Mouse (Mus musculus) right cerebral cortex, postnatal 4 days (tissue): Measurements from ENCODE around the gene Slc25a44.
"Not testable (repeated sequence)": the region's sequence is repeated elsewhere in the genome, so short reads cannot be mapped to it uniquely, and the experiment has no call there.

Experiments
- DNase-seq: peaks from one replicate; pipeline ENCODE4 v3.0.0-alpha.2; 2022

Gene Slc25a44

DNA sequence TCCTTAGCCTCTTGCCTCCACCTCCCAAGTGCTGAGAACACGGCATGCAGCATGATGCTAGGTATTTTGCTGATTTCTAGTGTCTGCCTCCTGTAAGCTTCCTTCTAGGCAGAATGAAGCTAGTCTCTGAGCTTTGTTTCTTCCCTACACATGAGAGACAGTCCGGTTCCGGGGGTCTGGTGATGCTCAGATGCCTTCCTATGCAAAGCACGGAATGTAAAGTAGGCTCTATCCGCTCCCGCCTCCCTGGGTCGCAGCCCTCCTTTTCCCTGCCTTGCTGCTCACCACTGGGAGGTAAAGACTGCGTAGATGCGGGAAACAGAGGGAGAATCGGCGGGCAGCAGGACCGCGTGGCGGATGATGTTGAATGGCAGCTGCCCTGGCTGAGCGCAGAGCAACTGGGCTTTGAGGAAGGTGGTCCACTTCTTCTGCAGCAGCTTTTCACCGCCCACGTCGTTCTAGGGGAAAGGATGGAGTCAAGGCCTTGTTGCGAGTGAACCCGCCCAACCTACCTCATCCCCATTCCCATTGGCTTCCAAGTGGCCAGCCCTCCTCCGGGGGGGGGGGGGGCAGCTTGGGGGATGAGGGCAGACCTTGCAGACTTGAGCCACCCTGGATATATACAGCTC is 24.6 kb upstream of the Slc25a44 start:
- DNase-seq: peak; percentile 27

DNA sequence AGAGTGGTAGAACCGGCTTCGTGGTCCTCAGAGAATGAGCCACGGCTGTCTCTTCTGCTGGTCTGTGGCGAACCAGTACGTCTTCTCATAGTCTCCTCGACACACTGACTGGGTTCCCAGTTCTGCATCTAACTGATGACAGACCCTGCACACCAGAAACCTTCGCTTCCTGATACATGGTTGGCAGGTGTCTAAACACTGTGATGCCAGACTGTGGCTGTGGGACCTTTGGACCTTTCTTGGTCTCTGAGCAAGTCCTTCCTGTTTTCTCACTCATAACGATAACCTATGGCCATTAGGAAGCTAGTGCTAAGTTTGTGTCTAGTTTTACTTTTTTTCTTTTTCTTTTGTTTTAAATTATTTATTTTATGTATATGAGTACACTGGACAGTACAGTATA is 23.5 kb upstream of the Slc25a44 start:
- DNase-seq: no peak

DNA sequence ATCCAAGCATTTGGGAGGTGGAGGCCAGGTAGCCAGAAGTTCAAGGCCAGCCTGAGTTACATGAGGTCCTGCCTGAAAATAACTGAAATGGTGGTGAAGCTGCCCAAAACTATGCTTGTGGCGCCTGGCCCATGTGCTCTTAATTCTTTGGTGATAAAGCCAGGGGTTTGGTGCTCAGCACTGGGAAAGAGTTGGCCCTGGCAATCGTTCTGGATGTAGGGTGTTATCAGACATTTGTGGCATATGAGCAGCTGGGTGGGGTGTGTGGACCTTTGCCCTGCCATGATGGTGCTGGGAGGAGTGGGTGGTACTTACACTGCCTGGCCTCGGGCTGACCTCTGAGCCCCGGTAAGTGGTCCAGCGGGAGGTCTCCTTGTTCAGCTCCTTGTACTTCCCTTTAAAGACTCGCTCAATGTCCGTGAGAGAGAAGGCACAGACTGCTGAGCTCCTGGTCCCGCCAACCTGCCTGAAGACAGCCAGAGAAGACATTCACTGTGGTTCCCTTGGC is 22.8 kb upstream of the Slc25a44 start:
- DNase-seq: no peak

DNA sequence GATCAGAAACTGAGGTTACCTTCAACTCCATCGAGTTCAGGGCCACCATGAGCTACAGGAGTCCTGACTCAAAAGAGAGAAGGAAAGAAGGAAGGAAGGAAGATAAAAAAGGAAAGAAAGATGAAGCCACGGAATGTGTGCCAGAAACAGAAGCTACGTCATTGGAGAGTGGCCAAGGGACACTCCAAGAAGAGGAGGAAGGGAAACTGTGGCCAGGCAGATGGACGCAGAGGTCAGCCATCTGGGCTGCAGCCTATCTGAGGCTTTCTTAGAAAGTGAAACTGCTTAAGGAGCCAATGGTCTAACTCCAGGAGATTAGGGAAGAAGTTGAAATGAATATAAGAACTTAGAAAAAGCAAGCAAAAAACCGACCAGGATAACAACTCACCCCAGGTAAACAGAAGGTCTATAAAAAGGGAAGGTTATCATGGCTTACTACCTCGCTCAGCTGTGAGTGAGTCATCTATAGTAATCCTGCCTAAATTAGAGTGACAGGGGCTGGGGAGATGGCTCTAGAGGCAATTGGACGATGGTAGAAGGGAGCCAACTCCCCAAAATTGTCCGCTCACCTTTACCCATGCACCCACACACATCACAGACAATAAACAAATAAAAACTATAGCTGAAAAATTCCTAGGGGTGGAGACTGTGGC is 21.7 kb upstream of the Slc25a44 start:
- no peak for DNase-seq

DNA sequence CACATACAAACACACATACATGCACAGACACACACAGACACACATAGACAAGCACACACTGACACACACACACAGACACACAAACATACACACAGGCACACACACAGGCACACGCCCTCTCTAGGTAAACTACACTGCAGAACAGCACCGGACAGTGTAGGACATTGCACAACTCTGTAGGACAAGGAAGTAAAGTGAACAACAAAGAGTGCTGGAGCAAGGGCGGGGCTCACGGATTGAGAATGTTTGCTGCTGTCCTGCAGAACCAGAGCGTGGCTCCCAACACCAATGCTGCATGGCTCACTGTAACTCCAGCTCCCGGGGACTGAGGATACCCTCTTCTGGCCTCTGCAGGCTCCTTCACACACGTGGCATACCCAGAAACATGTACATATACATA is 17.9 kb upstream of the Slc25a44 start:
- no peak for DNase-seq

DNA sequence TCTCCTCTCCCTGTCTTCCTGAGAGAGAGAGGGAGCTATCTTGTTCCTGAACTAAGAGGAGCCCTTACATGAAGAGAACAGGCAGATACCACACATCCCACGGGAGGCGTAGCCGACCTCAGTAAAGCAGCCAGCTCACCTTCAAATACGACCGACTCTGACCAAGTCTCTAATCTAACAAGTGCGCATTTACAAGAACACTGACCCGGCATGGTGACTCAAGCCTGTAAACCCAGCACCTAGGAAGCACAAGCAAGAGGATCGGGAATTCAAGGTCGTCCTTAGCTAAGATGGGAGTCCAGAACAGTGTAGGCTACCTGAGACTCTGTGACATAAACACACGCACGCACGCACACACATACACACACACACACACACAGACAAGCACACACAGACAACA is 17.5 kb upstream of the Slc25a44 start:
- DNase-seq: no peak

GRCm38 (mm10) chr3:88440500-88441381 is 15.8 kb upstream of the Slc25a44 start:
- DNase-seq: peak; percentile 38

DNA sequence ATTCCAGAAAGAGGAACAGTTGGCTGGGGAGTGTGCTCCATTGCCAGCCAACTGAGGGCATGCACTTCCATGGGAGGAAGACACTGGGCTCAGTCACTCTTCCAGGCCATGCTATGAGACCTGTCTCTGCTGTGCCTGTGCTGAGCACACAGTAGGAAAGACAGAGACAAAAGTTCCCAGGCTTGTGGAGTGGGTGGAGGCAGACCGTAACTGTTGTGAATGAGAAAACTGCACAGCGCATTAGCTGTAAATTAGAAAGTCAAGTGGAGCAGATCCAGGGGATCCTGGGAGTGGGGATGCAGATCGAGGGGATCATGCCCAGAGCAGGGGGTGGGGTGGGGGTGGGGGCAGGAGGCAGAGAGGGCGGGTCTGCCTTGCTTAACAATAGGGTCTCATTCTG is 14.6 kb upstream of the Slc25a44 start:
- no peak for DNase-seq

GRCm38 (mm10) chr3:88437454-88437853 is 12.5 kb upstream of the Slc25a44 start:
- no peak for DNase-seq

DNA sequence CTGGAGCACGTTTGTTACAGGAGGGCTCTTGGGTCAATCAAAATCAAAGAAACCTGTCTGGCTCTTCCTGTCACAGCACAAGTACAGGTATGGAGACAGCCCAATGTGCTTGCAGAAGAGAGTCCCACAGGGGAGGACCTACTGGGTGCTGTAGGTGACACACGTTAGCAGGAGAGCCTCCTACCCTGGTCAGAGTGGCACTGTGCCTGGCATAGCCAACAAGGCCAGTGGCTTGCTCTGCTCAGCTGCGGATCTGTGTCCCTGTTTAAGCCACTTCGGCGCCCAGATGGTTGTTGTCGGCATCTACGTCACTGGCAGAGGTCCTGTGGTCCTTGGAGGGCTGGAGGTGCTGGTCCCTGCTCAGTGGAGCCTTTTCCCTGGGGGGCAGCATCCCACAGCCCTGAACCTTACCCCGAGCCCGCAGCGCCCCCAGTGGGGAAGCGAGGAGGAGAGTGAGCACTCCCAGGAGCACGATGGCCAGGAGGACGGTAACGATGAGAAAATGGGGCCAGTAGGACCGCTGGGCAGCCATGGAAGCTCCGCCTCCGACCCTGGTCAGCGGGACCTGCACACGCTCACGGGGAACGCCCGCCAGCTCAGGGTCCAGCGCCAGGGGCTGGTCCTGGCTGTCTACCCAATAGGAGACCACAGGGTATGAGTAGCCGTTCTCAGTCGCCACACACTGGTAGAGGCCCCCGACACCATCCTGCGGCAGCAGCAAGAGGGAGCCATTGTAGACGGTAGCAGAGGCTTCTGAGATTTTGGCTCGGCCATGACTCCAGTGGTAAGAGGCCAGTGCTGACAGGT is 11.7 kb upstream of the Slc25a44 start:
- peak; percentile 63 for DNase-seq

DNA sequence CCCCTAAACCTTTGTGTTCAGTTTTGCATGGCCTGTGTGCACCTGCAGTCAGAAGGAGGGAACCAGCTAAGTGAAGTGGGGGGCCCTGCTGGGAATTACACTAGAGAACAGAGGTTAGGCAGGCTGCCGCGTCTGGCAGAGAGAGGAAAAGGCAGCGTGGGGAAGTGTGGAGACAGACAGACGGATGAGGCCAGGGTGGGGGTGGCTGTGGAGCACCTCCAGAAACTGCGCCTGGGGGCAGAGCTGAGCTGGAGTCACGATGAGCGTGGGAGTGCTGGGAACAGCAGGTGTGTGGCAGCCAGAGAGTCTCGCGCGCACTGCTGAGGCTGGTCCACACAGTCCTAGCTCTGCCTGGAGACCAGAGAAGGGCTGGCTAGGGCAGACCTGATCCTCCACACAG is 10.6 kb upstream of the Slc25a44 start:
- DNase-seq: no peak

DNA sequence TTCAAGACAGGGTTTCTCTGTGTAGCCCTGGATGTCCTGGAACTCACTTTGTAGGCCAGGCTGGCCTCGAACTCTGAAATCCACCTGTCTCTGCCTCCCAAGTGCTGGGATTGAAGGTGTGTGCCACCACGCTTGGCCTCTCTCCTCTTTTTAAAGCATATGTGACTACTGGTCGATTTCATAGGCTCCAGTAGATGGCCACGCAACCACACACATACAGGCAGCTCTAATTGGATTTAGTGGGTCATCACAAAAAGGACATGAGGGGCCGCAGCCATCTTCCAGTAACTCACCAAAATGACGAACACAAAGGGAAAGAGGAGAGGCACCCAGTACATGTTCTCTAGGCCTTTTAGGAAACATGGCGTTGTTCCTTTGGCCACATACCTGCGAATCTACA is 3.7 kb upstream of the Slc25a44 start:
- DNase-seq: not testable (repeated sequence)

GRCm38 (mm10) chr3:88427342-88427905 is 2.5 kb upstream of the Slc25a44 start:
- DNase-seq: no peak

DNA sequence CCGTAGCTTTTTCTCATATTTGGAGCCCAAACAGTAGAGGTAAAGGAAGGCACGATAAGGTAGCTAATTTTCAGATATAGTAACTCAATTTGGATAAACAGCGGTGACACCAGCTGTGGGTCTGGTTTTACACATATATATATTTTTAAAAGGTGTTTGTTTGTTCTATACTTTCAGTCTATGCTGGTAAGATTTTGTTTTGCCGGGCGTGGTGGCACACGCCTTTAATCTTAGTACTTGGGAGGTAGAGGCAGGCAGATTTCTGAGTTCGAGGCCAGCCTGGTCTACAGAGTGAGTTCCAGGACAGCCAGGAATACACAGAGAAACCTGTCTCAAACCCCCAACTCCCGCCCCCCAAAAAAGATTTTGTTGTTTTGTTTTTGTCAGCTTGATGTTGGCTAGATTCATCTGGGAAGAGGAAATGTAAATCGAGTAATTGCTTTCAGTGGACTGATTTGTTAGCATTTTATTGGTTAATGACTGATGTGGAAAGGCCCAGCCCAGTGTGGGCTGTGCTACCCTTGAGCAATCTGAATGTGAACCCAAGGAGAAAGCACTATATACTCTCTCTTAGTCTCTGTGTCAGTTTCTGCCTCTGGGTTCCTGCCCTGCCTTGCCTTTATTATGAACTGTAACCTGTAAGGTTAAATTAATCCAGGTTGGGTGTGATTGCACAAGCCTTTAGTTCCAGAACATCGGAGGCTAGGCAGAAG is 925 bp upstream of the Slc25a44 start:
- no peak for DNase-seq

DNA sequence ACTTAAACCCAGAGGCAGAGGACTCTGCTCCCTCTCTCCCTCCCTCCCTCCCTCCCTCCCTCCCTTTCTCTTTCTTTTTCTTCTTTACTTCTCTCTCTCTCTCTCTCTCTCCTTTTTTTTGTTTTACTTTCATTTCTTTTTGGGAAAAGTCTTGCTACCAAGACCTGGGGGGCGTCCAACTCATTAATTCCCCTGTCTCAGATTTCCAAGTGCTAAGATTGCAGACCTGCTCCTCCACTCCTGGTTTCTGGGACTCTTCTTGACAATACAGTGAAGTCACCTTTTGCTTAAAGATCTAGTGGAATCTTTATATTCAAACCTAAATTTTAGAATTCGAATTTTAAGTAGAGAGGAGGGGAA is 371 bp upstream of the Slc25a44 start:
- no peak for DNase-seq

- DNase-seq: no peak
Measured at GRCm38 (mm10) chr3:88422020-88422720, 2.8 kb downstream of the Slc25a44 start.

DNA sequence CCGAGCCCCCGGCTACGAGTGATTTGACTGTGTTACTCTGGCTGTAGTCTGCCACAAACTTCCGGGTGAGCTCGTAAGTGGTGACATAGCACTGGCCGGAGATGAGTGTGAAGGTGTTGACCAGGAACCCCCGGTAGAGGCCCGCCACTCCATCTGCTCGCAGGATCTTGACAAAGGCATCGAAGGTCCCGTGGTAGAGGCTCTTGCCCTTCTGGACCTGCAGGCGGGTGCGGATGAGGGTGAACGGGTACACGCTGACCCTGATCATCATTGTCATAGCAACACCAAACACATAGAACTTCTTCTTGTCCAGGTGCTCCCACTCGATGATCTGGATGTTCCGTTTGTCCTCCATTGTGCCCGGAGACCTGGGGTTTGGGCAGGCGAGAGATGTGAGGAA is 4.2 kb downstream of the Slc25a44 start:
- no peak for DNase-seq

- no peak for DNase-seq
Measured at GRCm38 (mm10) chr3:88418016-88418415, 6.9 kb downstream of the Slc25a44 start.

GRCm38 (mm10) chr3:88415668-88416067 is 9.3 kb downstream of the Slc25a44 start:
- DNase-seq: no peak

DNA sequence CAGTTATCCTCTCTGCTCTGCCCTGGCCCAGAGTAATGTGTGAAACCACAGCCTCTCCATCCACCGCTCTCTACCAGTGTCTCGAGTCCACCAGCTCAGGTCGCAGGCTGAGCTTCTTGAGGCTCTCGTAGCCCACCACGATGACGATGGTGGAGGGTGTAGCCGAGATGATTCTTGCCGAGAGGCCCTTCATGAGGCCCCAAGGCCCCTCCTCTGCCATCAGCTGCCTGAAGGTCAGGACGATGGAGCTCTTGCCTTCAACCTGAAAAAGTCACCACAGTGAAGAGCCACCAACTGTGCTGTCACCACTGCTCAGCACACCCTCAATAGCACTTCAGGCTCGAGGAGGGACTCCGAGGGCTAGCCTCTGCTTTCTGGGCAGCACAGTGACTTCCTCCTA is 12.3 kb downstream of the Slc25a44 start:
- DNase-seq: no peak

GRCm38 (mm10) chr3:88411681-88412080 is 13.3 kb downstream of the Slc25a44 start:
- DNase-seq: no peak
